Mouse (Mus musculus): Measurements from ENCODE around the gene Abcg5. TPM values are rescaled to one million over a fixed set of nuclear protein-coding genes. Genes with fewer than 3 reads are reported as not detected.

Gene Abcg5
- total RNA-seq, 2 experiments from 2014 or later, result not detected

GRCm38 (mm10) chr17:84616526-84617074 lies 66.2 kb downstream of the Abcg5 start:
- DNase-seq (ENCODE audit: low spot score in 2 of 2), result no peak

- DNase-seq (ENCODE audit: low spot score in 2 of 2), result no peak
These were observed 67.0 kb downstream of the Abcg5 start for GRCm38 (mm10) chr17:84615811-84616210.

DNA sequence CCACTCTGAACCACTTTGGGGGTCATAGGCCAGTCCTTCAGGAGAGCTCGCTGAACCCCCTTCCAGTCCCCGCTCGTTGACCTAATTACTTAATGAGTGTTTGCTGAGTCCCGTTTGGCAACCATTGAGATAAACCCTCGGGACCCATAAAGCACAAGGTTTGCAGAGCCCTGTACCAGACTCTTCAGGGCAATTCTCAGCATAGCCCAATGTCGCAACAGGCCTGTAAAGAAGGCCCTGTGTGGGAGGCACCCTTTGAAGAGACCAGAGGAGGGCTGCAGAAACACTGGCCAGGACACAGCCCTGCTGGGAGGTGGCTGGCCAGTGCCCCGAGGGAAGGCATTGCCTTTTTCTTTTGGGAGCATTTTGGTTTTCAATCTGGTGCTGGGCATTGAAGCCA lies 70.8 kb downstream of the Abcg5 start:
- no peak for DNase-seq (ENCODE audit: low spot score in 2 of 2)

DNA sequence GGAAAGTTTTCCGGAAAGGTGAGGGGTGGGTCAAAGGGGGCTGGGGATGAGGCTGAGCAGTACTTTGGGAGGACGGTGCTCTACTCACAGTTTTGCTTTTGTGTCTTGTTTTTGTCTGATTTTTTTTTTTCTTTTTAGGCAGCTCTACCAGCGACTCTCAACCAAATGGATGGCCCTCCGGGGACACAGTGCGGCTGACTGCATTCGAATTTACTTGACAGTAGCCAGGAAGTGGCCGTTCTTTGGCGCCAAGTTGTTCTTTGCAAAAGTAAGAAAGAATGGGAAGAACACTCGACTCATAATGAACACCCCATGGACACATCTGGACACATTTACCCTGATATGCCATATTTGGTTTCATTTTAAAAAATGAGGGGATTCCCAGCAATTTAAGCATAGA lies 71.3 kb downstream of the Abcg5 start:
- no peak for DNase-seq (ENCODE audit: low spot score in 2 of 2)

DNA sequence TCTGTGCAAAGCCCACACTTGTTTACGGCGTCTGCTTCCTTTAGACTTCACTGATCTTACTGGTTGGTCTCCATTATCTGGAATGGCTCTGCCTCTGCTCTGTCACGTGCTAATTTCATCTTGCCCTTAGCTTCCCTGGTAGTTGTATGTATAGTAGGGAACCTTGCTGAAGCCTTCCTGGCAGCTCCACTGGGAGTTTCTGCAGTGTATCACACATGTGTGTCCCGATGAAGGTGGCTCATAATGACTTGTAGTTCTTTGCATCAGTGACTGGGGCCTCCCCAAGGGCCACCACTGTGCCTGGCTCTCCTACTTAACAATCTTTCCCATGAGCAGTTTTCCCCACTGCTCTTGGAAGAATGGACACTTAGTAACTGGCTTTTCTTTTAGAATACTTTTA lies 74.2 kb downstream of the Abcg5 start:
- no peak for DNase-seq (ENCODE audit: low spot score in 2 of 2)

Other genes with a start within 250 kb of the Abcg5 start
- 10 to 100 TPM; 13.7 to 15.0 TPM for gene Thada, start 216.8 kb downstream of the Abcg5 start, total RNA-seq (2021)
- 1 to 10 TPM; 2.5 to 3.9 TPM for gene Plekhh2, start 171.1 kb downstream of the Abcg5 start, total RNA-seq (2021)
- gene Dync2li1, start 56.5 kb downstream of the Abcg5 start, total RNA-seq (2021), result 10 to 100 TPM; 22.5 to 28.0 TPM
- gene Abcg8, start 6.7 kb downstream of the Abcg5 start, total RNA-seq (2021), result not detected
- gene Lrpprc, start 107.8 kb upstream of the Abcg5 start, total RNA-seq (2021), result 10 to 100 TPM; 71.2 to 74.9 TPM

All from adrenal gland, adult 18-20 months (tissue).